ENCODE assay signal across 7 mouse cellular contexts in the genomic region with DNA sequence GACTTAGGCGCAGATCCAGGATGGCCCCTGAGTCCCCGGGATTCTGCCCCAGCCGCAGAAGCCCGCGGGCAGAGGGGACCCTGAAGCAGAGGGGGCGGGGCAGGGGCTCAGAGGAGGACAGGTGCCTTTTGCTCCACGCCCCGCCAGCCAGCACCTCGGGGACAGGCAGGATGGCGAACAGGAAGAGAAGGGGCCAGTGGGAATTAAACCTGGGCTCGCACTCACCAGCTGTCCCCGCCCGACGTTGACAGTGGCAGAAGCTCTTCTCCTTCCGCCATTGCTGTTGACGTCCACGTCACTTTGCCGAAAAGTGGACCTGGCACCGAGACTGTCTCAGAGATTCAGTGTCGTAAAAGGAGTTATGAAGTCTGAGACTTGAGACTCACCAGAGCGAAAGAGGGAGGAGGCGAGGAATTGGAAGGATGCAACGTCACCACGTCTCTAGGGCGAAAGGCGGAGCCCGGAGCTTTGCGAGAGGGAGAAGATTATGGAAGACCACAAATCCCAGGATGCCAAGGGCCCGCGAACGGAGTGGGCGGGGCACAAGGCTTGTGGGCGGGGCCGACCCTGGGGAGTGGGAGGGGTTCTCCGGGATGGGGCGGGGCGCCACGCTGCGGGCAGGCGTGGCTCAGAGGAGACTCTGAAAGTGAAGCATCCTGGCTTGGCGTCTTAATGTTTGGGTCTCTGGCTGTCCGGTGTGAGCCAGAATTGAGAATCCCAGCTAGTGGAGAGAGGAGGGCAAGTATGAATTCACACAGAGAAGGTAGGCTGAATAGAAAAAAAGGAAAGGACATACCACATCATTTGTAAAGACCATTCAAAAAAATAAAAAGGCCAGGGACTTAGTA. TPM values are rescaled to one million over a fixed set of nuclear protein-coding genes. Genes with fewer than 3 reads are reported as not detected.
DNase-seq lines count a peak whose midpoint lies in the region; ATAC-seq lines count a peak whose summit lies in the region.

A gene (minus strand): TSS at position 416 of the 848 bp plus-strand sequence.

- H3K27ac ChIP-seq in embryonic facial prominence, embryonic 11.5 days (replicated peaks; ENCODE audit: low read depth, low read length) = no peak within 1 kb of the TSS
- peak within 1 kb of the TSS; percentile 85 for H3K27ac ChIP-seq in limb, embryonic 10.5 days
- peak within 1 kb of the TSS; percentile 85 for H3K27ac ChIP-seq in midbrain, embryonic 13.5 days

- no peaks in the 10 kb centered on the region for H3K4me1 ChIP-seq in embryonic facial prominence, embryonic 11.5 days (ENCODE audit: control insufficient read depth, insufficient read depth, low read length)
- peaks cover 8% of the 10 kb centered on the region; the same call in 1 of the 2 replicates for H3K4me1 ChIP-seq in limb, embryonic 10.5 days
- H3K4me1 ChIP-seq in midbrain, embryonic 13.5 days (replicated peaks) = peaks cover 12% of the 10 kb centered on the region

- DNase-seq in adrenal gland, postnatal 14 days = peak; percentile 98
- DNase-seq in embryonic facial prominence, embryonic 11.5 days (ENCODE audit: low spot score) = peak; percentile 98
- peak; percentile 99 for DNase-seq in kidney, adult 11 months
- DNase-seq in limb, embryonic 10.5 days (ENCODE audit: low spot score) = peak; percentile 98
- DNase-seq in spleen, adult 12 weeks (ENCODE audit: low spot score) = peak; percentile 84

- no peaks in the 10 kb centered on the region for H3K27me3 ChIP-seq in embryonic facial prominence, embryonic 11.5 days (ENCODE audit: control insufficient read depth, insufficient read depth, low read length)
- H3K27me3 ChIP-seq in limb, embryonic 10.5 days (ENCODE audit: low read depth, poor library complexity, severe bottlenecking) = no peaks in the 10 kb centered on the region
- H3K27me3 ChIP-seq in midbrain, embryonic 13.5 days = no peaks in the 10 kb centered on the region

- no peaks in the 10 kb centered on the region for H3K9me3 ChIP-seq in embryonic facial prominence, embryonic 11.5 days (replicated peaks; ENCODE audit: control insufficient read depth, low read length)
- H3K9me3 ChIP-seq in limb, embryonic 10.5 days (replicated peaks) = no peaks in the 10 kb centered on the region
- no peaks in the 10 kb centered on the region for H3K9me3 ChIP-seq in midbrain, embryonic 13.5 days

- H3K9ac ChIP-seq in embryonic facial prominence, embryonic 11.5 days (replicated peaks; ENCODE audit: low read length) = peak within 1 kb of the TSS; percentile 64
- H3K9ac ChIP-seq in midbrain, embryonic 13.5 days (replicated peaks) = peak within 1 kb of the TSS; percentile 89

- peak; percentile 98 for ATAC-seq in embryonic facial prominence, embryonic 11.5 days (replicated peaks; ENCODE audit: insufficient number of reproducible peaks, low FRiP score, low TSS enrichment, low read depth)
- ATAC-seq in granulocyte monocyte progenitor cell, adult 5-6 weeks (replicated peaks; ENCODE audit: poor library complexity, severe bottlenecking) = peak; percentile 94
- ATAC-seq in midbrain, embryonic 13.5 days = peak; percentile 99

- peak within 1 kb of the TSS; percentile 43 for H3K4me2 ChIP-seq in embryonic facial prominence, embryonic 11.5 days (ENCODE audit: low read depth, low read length)
- H3K4me2 ChIP-seq in midbrain, embryonic 13.5 days (replicated peaks) = peak within 1 kb of the TSS; percentile 69

- no peaks in the 10 kb centered on the region for H3K36me3 ChIP-seq in embryonic facial prominence, embryonic 11.5 days (replicated peaks; ENCODE audit: control insufficient read depth, insufficient read depth, low read depth, low read length)
- H3K36me3 ChIP-seq in limb, embryonic 10.5 days = no peaks in the 10 kb centered on the region
- no peaks in the 10 kb centered on the region for H3K36me3 ChIP-seq in midbrain, embryonic 13.5 days

- H3K4me3 ChIP-seq in embryonic facial prominence, embryonic 11.5 days (ENCODE audit: low read depth, low read length) = peak within 1 kb of the TSS; percentile 63
- peak within 1 kb of the TSS; percentile 90 for H3K4me3 ChIP-seq in limb, embryonic 10.5 days
- H3K4me3 ChIP-seq in midbrain, embryonic 13.5 days (replicated peaks) = peak within 1 kb of the TSS; percentile 91

- under 1% methylated on average over 42 of the region's 42 CpGs for WGBS in embryonic facial prominence, embryonic 11.5 days
- WGBS in limb, embryonic 10.5 days = under 1% methylated on average over 42 of the region's 42 CpGs
- WGBS in midbrain, embryonic 13.5 days = under 1% methylated on average over 42 of the region's 42 CpGs

RNA-seq across cellular contexts. Expression of the gene that starts here (rescaled TPM):
- 35.4 and 40.6 TPM in 2 replicates for total RNA-seq in adrenal gland, postnatal 14 days (2021)
- polyA plus RNA-seq in embryonic facial prominence, embryonic 11.5 days (2014; fragmentation: Nextera tagmentation; extraction: Ambion mirVana) = 23.1 and 25.9 TPM in 2 replicates
- 28.2 and 36.4 TPM in 2 replicates for total RNA-seq in granulocyte monocyte progenitor cell, adult 5-6 weeks (2014; fragmentation: Nextera tagmentation)
- total RNA-seq in granulocyte monocyte progenitor cell, adult 5-6 weeks (2017) = 42.3 and 45.7 TPM in 2 replicates
- polyA plus RNA-seq in limb, embryonic 10.5 days (2016; fragmentation: Nextera tagmentation; extraction: Ambion mirVana) = 16.5 and 23.5 TPM in 2 replicates
- polyA plus RNA-seq in midbrain, embryonic 13.5 days (2015; fragmentation: Nextera tagmentation; extraction: Ambion mirVana) = 32.3 and 33.2 TPM in 2 replicates
